Mouse (Mus musculus) Muller cell, postnatal 12 days (primary cell): ENCODE measurements around the gene Cfap57.

Source experiments
- DNase-seq: peaks from one replicate; pipeline ENCODE4 v3.0.0-alpha.2; 2015; ENCODE audit errors: inconsistent ontology term

Cfap57 gene

DNA sequence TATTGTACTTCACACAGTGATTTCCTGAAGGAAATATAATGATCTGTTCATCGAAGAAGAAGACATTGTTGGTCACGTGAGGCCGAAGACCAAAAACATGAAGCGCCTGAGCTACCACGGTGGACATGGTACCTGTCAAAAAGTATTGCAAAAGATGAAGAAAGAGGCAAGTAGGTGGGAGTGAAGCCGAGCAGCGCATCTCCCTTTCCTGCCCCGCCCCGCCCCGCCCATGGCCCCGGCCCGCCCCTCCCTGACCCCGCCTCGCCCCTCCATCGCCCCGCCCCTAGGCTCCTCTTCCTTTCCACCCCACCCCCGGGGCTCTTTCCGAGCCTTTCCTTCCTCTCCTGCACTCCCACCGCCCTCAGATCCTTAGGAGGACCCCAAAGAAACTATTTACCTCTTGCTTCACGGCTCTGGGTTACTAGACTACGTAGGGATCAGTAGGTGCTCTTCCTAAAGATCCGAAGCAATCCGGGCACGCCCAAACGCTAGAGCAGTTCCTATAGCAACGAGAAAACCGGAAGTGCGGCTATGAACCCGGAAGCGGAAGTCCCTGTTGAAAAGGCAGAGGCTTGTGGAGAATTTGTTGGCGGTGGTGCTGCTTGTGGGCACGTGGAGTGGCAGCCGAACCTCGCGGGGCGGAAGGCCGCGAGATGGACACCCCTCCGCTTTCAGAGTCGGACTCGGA is at the start of gene Cfap57, which contains the start of gene Ebna1bp2:
Cfap57 (minus strand) TSS at position 499 of the 688 bp plus-strand sequence.
Ebna1bp2 (plus strand) TSS at position 521 of the 688 bp plus-strand sequence.
- DNase-seq = peak; percentile 92

DNA sequence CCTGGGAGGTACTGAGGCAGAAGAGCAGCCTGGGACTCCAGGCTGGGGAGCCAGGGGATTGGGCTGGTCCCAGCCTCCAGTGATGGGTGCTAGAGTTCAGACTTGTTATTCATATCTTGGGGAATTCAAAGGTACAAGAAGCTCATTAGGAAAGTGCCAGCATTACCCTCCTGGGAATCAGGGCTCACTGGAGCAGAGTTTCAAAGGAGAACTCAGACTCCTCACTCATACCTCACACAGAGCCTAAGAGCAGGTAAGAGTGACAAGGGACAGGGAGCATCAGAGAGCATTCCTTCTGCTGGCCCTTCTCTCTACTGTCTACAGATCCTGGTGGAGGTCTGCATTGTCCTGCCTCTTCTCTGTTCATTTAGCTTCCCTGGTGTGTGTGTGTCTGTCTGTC is 38.1 kb upstream of the Cfap57 start, which contains the start of gene Olfr62:
Olfr62 (plus strand) TSS at position 301 of the 400 bp plus-strand sequence.
- no peak for DNase-seq

DNA sequence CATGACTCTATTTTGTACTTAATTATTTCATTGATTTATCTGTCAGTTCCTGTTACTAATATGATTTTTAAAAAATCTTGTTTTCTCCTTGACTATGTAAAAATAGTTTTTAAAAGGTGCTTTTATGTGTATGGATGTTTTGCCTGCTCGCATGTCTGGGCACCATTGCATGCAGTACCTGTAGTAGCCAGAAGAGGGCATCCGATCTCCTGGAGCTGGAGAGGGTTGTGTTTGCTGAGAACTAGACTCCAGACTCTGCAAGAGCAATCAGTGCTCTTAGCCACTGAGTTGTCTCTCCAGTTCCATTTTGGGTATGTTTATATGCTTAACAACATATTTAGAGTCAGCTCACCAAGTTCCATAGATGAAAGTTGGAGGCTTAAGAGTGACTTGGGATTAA is 24.7 kb upstream of the Cfap57 start:
- no peak for DNase-seq

DNA sequence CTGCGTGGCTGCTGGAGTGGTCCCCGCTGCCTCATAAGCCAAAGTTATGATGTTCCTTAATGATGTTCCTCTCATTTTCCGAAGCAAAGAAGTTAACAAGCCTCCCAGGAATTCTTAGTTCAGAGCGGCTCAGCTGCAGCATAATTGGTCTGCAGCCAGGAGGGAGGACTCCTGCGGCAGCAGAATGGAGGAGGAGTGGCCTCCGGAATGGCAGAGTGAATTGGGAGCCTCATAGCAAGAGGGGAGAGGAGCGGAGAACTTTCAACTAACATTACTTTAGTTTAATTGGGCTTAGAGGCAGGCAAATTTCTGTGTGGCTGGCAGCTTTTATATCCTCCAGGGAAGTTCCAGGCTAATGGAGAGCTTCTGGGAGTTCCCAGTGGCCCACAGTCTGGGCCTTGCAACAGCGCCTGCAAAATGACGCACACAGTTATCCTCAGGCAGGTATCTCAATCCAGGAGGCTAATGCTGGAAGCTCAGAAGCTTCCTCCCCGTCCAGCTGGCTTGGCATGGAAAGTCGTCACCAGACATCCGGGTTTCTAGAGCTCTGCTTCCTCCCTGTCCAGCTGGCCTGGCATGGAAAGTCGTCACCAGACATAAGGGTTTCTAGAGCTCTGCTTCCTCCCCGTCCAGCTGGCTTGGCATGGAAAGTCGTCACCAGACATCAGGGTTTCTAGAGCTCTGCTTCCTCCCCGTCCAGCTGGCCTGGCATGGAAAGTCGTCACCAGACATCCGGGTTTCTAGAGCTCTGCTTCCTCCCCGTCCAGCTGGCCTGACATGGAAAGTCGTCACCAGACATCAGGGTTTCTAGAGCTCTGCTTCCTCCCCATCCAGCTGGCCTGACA is 22.0 kb upstream of the Cfap57 start:
- DNase-seq = peak; percentile 68

DNA sequence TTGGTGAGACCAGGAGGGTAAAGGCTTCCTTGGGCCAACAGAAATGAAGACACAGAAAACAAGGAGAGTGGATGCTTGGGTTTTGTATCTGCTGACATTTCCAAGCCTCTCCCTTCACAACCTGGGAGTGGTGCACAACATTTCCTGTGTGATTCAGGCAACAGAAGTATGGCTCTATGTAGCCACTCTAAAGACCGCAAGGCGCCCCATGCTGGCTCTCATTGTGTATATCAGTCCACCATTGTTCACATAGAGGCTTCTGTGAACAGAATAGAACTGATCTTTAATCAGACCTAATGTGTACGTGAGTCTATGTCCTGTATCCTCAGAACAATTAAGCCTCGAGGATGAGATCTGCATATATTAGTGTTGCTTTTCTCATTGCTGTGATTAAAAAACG is 9.7 kb upstream of the Cfap57 start:
- DNase-seq = no peak

DNA sequence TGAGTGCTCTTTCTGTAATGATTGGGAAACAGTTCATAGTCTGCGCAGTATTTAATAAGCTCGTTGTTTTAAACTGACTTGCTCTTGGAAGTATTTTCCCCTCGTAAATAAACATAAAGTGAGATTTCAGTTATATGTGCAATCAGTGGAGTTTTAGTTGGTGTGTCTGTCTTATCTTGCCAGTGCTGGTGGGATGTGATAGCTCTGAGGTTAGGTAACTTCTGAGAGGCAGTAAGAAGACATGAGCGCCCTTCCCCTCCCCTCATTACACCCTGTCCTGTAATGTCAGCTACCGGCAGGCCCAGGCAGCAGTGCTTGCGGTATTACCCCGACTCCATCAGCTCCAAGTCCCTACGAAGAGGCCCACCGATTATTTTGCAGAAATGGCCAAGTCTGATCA is 1.2 kb upstream of the Cfap57 start:
- DNase-seq = no peak

DNA sequence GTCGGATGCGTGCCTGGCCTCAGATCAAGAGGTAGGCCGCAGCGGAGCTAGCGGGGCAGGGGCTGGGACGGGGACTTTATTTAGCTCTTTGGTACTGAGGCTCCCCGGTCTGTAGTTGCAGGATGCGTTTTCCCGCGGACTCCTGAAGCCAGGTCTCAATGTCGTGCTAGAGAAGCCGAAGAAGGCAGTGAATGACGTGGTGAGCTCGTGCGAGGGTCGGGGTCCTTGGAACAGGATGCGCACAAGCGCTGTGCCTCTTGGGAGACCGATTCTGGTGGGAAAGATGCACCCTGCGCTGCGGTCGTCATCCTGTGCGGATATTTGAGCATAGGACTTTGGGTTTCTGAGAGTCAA is 367 bp upstream of the Cfap57 start:
- no peak for DNase-seq

DNA sequence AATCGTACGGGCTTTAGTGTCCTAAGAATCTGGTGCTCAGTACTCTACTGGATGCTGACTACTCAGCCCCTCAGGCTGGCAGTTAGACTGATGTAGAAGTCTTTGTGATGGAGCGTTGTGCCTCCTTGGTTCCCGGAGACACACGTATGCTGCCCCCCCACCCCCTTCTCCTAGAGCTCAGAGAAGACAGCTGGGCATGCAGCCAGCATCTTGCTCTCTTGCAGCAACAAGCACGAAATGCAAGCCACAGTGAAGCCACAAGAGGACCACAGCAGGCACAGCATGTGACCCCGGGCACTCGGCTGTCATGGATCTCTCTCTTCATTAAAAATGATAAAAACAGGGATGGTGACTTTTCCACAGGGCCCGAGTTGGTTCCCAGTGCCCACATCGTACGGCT is 5.2 kb downstream of the Cfap57 start:
- no peak for DNase-seq

DNA sequence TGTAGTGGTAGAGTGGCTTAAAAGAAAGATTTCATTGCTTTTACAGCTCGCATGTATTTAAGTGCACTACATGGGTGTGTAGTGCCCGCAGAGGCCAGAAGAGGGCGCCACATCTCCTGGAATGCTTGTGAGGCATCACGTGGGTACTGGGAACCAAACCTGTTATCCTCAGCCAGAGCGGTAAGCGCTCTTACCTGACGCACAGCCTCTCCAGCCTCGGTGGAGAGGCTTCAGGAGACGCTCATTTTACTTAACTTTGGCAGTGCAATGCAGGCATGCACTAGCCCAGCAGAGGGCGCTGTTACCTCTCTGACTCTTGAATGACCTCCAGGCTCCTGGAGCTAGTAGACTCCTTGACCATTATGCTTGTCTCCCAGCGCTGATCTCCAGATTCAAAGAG is 8.0 kb downstream of the Cfap57 start:
- no peak for DNase-seq

DNA sequence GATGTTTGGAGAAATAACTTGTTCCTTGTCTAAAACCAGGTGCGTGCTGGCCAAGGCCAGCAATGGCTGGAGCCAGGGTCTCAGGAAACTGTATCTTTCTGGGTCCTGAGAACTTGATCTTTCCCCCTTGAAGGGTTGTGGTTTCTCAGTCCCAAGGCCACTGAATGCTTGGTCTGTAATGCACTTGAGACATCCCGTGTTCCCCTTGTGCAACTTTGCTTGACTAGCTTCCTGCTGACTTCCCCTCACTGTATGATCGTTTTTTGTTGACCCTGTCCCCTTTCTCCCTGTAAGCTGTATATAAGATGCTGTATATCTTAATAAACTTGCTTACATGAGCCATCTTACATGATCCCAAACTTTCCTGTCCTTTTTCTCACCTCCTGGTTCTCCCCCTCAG is 10.7 kb downstream of the Cfap57 start:
- DNase-seq = no peak

DNA sequence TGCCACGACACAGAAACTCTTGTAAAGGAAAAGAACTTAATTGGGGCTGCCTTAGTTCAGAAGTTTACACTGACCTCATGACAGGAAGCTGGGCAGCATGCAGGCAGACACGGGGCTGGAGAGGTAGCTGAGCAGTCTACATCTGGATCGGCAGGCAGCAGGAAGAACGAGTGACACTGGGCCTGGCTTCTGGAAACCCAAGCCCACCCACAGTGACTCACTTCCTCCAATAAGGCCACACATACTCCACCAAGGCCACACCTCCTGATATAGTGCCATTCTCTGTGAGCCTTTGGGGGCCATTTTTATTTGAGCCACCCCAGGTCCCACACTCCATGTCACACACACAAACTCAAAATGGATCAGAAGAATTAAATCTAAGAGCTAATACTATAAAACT is 16.5 kb downstream of the Cfap57 start:
- no peak for DNase-seq

DNA sequence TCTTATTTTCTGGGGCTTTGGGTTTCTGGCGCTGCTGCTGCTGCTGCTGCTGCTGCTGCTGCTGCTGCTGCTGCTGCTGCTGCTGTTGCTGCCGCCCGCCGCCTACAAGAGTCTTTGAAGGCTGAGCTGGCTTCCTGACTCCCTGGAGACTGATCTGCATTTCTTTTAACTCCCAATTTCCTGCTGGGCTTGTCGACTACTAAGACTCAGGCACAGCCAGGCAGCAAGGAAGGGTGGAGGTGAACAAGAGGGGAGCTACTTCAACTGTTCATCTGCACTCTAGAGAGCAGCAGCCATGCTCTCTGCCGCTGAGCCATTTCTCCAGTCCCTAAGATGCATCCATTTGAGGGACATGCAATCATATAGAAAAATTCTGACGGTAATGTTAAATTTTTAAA is 30.8 kb downstream of the Cfap57 start:
- no peak for DNase-seq

DNA sequence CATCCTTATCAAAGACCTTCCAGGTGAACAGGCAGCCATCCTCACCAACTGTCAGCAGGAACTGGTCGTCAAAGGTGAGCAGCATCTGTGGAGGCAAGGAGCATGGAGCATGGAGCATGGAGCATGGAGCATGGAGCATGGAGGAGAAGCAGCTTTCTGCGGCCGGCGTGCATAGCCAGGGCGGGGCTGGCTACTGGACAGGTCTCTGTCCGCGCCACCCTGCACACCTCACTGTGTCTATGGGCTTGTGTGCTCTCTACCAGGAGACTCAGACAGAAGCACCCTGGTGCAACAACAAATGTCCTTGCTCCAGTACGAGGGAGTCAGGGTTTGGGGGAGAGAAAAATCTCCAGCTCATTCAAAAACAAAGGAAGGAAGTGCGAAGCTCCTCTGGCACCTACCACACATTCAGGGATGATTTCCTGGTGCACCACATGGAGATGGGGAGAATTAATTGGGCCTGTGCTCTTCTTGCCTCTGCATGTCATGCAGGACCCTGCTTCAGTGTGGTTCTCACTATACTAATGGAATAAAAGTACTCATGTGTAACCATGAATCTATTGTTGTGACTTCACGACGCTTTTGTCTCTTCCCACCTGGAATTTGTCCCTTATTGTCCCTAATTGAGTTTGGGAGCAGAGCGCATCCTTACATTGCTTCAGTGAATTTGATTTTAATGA is 31.4 kb downstream of the Cfap57 start:
- no peak for DNase-seq

DNA sequence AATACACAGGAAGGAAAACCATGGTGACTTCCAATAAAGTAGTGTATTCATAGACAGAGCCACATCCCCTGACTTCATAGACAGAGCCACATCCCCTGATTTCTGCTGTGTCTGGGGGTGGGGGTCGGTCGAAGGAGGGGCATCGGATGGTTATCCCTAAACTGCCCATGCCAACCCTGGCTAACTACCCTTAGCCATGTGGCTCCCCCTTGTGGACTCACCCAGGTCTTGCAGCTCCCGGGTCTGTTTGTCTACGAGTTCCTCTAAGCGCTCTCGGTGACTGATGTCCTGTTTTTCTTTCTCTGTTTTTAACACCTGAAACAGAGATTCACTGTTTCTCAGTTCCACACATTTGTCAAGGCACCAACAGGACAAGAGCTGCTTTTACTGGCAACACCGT is 37.9 kb downstream of the Cfap57 start:
- DNase-seq = no peak

DNA sequence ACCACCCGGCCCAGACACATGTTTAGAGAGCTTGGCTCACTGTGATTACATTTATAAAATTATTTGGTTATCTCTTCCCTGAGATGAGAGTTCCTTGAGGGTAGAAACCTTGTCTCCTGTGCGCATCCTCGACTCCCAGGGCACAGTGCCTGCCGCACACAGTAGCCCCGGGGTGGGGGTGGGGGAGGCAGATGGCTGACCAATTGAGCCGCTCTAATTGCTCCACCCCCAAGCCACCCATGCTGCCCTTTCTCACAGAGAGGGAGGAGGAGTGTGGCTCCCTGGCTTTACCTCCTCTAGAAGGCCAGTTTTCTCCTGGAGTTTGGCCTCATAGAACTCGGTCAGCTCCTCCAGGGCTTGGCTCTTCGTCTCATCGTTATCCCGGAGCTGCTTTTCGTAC is 39.1 kb downstream of the Cfap57 start:
- DNase-seq = no peak

DNA sequence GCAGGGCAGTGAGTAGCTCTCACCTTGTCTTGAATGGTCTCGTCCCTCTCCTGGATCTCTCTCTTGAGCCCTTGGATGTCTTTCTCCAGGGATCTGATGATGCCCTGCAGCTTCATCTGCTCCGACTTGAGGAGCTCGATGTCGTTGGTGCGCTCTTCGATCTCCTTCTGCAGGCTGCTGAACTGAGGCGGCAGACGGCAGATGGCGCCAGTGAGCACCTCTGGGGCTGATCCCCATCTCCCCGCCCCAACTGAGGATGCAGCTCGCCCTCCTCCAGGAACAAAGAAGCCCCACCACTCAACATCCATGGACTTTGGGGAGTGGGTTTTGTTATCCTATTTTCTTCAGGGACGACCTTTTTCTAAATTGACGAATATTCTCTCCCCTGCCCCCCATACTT is 41.3 kb downstream of the Cfap57 start:
- no peak for DNase-seq

DNA sequence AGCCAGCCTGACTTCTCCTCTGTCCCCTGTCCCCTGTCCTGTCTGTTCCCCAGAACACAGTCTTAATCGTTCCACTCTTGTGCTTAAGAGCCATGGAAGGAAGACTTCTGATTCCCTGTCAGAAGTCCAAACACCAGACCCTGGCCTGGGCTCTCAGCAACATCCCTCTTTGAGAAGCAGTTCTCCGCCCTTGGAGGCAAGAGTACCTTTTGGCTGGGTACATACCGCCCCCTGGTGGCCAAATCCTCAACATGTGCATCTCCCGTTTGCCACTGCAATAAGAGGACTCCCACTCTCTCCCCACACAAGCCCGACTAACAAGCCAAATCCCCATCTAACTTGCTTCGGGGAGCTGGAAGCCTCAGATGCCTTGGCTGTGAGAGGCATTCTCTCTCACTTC is 44.5 kb downstream of the Cfap57 start:
- DNase-seq = peak; percentile 74

DNA sequence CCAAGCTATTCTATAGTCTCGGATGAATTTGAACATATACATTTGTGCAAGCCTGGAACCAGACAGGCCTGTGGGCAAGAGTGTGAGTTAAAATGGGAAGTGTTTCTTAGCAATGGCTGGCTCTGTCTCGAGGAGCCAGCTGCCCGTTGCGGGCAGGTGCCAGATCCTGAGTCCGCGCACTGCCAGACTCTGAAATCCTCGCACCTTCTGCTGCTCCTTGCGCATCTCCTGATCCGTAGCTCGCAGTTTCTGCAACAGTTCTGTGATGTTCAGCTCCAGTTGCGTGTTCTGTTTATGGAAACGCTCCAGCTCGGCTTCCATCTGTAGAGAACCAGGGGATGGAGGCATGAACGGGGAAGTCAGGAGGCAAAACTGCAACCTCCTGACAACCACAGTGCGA is 49.1 kb downstream of the Cfap57 start:
- DNase-seq = no peak

DNA sequence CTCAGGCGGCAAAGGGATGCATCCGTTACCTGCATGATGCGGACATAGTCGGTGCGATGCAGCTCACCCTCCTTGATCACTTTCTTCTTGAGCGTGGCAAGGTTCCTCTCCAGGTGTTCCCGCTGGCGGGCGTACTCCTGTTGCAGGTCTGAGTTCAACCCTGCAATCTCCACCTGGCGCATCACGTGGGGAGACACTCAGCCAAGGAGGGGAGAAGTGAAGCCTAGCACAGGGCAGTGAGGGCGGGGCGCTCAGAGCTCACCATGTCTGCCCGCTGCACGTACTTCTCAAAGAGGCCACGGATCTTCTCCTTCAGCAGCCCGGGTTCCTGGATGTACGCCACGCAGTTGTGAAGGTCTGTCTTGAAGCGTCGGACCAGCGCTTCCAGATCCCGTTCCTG is 51.3 kb downstream of the Cfap57 start:
- no peak for DNase-seq

DNA sequence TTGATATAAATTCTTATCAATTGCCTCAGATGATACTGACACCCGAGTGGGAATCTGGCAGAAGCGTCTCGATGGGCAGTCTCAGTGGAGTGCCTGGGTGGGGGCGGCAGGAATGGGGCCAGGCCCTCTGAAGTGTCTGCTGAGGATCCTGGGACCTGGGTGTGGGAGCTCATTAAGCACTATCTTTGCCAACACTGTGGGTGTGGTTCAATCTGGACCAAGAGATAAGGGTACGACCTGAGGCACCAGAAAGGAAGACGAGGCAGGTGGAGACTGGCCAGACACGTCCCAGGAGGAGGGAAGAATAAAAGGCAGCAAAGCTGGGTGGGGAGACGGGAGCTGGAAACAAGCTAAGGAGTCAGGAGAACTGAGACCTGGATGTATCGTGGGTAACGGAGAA is 51.9 kb downstream of the Cfap57 start:
- no peak for DNase-seq

DNA sequence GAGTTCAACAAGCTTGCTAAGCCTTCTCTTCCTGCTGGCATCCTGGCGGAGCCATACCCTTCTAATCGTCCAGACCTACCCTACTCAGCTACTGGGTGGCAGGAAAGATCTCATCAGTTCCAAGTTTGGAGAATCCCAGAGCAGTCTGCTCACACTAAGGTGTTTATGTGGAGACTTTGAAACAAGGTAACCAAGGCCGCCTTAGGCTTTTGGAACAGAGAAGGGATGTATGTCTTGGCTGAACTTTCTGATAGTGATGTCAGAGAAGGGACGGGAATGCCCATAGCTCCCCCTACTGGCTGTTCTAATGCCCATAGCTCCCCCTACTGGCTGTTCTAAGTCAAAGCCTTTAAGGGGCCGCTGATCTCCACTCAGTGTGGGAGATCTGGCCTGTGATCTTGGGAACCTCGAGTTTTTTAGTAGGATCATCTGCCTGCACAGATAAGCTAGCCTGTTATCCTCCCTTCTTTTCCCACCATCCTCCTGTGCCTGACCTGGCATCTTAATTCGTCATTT is 54.4 kb downstream of the Cfap57 start:
- DNase-seq = peak; percentile 16

DNA sequence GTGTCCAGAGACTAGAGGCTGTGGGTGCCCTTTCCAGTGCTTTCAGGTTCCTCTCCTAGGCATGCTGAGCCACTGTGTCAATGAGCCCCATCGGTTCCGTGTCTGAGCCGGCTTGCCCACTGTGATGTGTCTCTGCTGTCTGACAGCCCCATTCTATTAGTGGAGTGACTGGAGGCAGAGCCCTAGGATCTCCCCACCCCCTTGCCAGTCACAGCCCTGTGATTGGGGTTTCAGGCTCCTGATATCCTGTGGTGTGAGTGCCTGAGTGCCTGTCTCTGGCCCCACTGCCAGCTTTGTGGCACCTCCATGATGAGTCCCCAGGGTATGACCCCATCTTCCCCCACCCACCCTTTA is 55.7 kb downstream of the Cfap57 start:
- DNase-seq = no peak
